9 mouse cellular contexts compared by ENCODE assay signal in genomic region chr6:87746849-87747248, GRCm38 (mm10). TPM values are rescaled to one million over a fixed set of nuclear protein-coding genes. Genes with fewer than 3 reads are reported as not detected.
A peak's percentile ranks its signal among the peaks of the same experiment; 100 is the strongest.
DNase-seq lines count a peak whose midpoint lies in the region; ATAC-seq and TF ChIP-seq lines count a peak whose summit lies in the region.
"Had no signal": no experiment of that assay in that cellular context is flagged by ENCODE, and none has a peak within 500 bp of the region (broad histone marks: within the 10 kb centered on the region; RNA-seq: fewer than 3 reads in every experiment).

No protein-coding gene starts in this region.

- DNase-seq in kidney, adult 11 months = peak; percentile 43
- peak; percentile 79 for DNase-seq in kidney, postnatal 10 days
- DNase-seq in lung, postnatal 25 days (ENCODE audit: low spot score) = peak; percentile 54
- no peak for DNase-seq in ovary, adult 18-20 months (ENCODE audit: low spot score)
- DNase-seq in midbrain, postnatal 0 days (ENCODE audit: low spot score) = no peak
- DNase-seq in midbrain, embryonic 10.5 days (ENCODE audit: low spot score) = no peak

- no peak overlapping the region for H3K4me2 ChIP-seq in kidney, embryonic 14.5 days (replicated peaks; ENCODE audit: low read depth, low read length)
- H3K4me2 ChIP-seq in midbrain, postnatal 0 days (ENCODE audit: low read depth, low read length, poor library complexity, severe bottlenecking) = no peak overlapping the region
- H3K4me2 ChIP-seq: neural tube, embryonic 15.5 days had no signal

- H3K9ac ChIP-seq in kidney, embryonic 14.5 days (ENCODE audit: low read depth, low read length) = no peak overlapping the region
- H3K9ac ChIP-seq in midbrain, postnatal 0 days (replicated peaks; ENCODE audit: low read length, poor library complexity, severe bottlenecking) = no peak overlapping the region
- H3K9ac ChIP-seq: neural tube, embryonic 15.5 days had no signal

- H3K27ac ChIP-seq in kidney, embryonic 14.5 days (ENCODE audit: low read depth, low read length) = no peak overlapping the region
- H3K27ac ChIP-seq in midbrain, postnatal 0 days (ENCODE audit: low read depth, low read length) = no peak overlapping the region
- H3K27ac ChIP-seq in midbrain, embryonic 10.5 days (replicated peaks) = no peak overlapping the region
- H3K27ac ChIP-seq: neural tube, embryonic 15.5 days had no signal

- no peak overlapping the region for H3K4me3 ChIP-seq in kidney, embryonic 14.5 days (ENCODE audit: low read length)
- H3K4me3 ChIP-seq in midbrain, postnatal 0 days (ENCODE audit: low read depth, low read length) = no peak overlapping the region
- no peak overlapping the region for H3K4me3 ChIP-seq in midbrain, embryonic 10.5 days
- H3K4me3 ChIP-seq: neural tube, embryonic 15.5 days had no signal

- TF ChIP-seq CTCF in midbrain, postnatal 0 days (IDR thresholded peaks at IDR 0.05) = no peak

- 74% methylated on average over 2 of the region's 2 CpGs for WGBS in kidney, embryonic 14.5 days
- WGBS in midbrain, postnatal 0 days = 73% methylated on average over 2 of the region's 2 CpGs
- WGBS in midbrain, embryonic 10.5 days = 81% methylated on average over 2 of the region's 2 CpGs

- H3K4me1 ChIP-seq in kidney, embryonic 14.5 days (ENCODE audit: control insufficient read depth, insufficient read depth, low read length) = no peaks in the 10 kb centered on the region; the same call in 1 of the 2 replicates
- H3K4me1 ChIP-seq in midbrain, postnatal 0 days (ENCODE audit: insufficient read depth, low read length) = no peaks in the 10 kb centered on the region
- H3K4me1 ChIP-seq in midbrain, embryonic 10.5 days = peaks cover 13% of the 10 kb centered on the region
- H3K4me1 ChIP-seq: neural tube, embryonic 15.5 days had no signal

- H3K9me3 ChIP-seq in kidney, embryonic 14.5 days (ENCODE audit: control insufficient read depth, low read length) = no peaks in the 10 kb centered on the region
- H3K9me3 ChIP-seq in midbrain, postnatal 0 days (ENCODE audit: low read length) = no peaks in the 10 kb centered on the region
- H3K9me3 ChIP-seq in midbrain, embryonic 10.5 days (replicated peaks) = no peaks in the 10 kb centered on the region
- H3K9me3 ChIP-seq: neural tube, embryonic 15.5 days had no signal

- no peaks in the 10 kb centered on the region for H3K27me3 ChIP-seq in kidney, embryonic 14.5 days (ENCODE audit: control insufficient read depth, insufficient read depth, low read length)
- no peaks in the 10 kb centered on the region for H3K27me3 ChIP-seq in midbrain, postnatal 0 days (ENCODE audit: insufficient read depth, low read length)
- no peaks in the 10 kb centered on the region for H3K27me3 ChIP-seq in midbrain, embryonic 10.5 days (ENCODE audit: low read depth, poor library complexity, severe bottlenecking)
- H3K27me3 ChIP-seq: neural tube, embryonic 15.5 days had no signal

- ATAC-seq in kidney, embryonic 14.5 days (ENCODE audit: low FRiP score, low TSS enrichment) = no peak
- ATAC-seq in erythroid progenitor cell, adult 5-6 weeks (replicated peaks; ENCODE audit: low FRiP score, poor library complexity, severe bottlenecking) = peak; percentile 86
- ATAC-seq in midbrain, postnatal 0 days (ENCODE audit: low FRiP score) = no peak

- no peaks in the 10 kb centered on the region for H3K36me3 ChIP-seq in kidney, embryonic 14.5 days (ENCODE audit: control insufficient read depth, insufficient read depth, low read length)
- 0 out of 2 replicates have a peak, but pooled peaks cover 5% of the 10 kb centered on the region for H3K36me3 ChIP-seq in midbrain, postnatal 0 days (ENCODE audit: insufficient read depth, low read length)
- H3K36me3 ChIP-seq in midbrain, embryonic 10.5 days = peaks cover 26% of the 10 kb centered on the region
- H3K36me3 ChIP-seq: neural tube, embryonic 15.5 days had no signal

RNA-seq across cellular contexts. Expression of gene Efcc1, which starts 16.2 kb away (rescaled TPM):
- polyA plus RNA-seq in kidney, embryonic 14.5 days (2014; fragmentation: Nextera tagmentation; extraction: Ambion mirVana) = 1.5 and 1.8 TPM in 2 replicates
- not detected in 2 replicates for total RNA-seq in erythroid progenitor cell, adult 5-6 weeks (2015; ENCODE audit: low replicate concordance)
- total RNA-seq in erythroid progenitor cell, adult 5-6 weeks (2017; ENCODE audit: low replicate concordance) = 0.08 TPM in 1 of 2 replicates, not detected in the other
- 6.6 and 15.8 TPM in 2 replicates for total RNA-seq in midbrain, postnatal 0 days (2014; rRNA removed)
- 8.7 and 11.2 TPM in 2 replicates for polyA plus RNA-seq in midbrain, postnatal 0 days (2015; fragmentation: Nextera tagmentation; extraction: Ambion mirVana)
- 5.4 and 7.2 TPM in 2 replicates for polyA plus RNA-seq in midbrain, embryonic 10.5 days (2016; fragmentation: Nextera tagmentation; extraction: Ambion mirVana)

RNA-seq across cellular contexts. Expression of gene Gp9, which starts 31.0 kb away (rescaled TPM):
- polyA plus RNA-seq in kidney, embryonic 14.5 days (2014; fragmentation: Nextera tagmentation; extraction: Ambion mirVana) = 1.7 and 2.5 TPM in 2 replicates
- 32.4 and 58.3 TPM in 2 replicates for total RNA-seq in erythroid progenitor cell, adult 5-6 weeks (2015; ENCODE audit: low replicate concordance)
- 11.4 and 18.4 TPM in 2 replicates for total RNA-seq in erythroid progenitor cell, adult 5-6 weeks (2017; ENCODE audit: low replicate concordance)
- 1.7 TPM in 1 of 2 replicates, not detected in the other for total RNA-seq in midbrain, postnatal 0 days (2014; rRNA removed)
- not detected in 2 replicates for polyA plus RNA-seq in midbrain, postnatal 0 days (2015; fragmentation: Nextera tagmentation; extraction: Ambion mirVana)
- 2.8 and 3.4 TPM in 2 replicates for polyA plus RNA-seq in midbrain, embryonic 10.5 days (2016; fragmentation: Nextera tagmentation; extraction: Ambion mirVana)

Comparison
In these comparisons a context has a peak if more than half of its experiments do, and no peak if none do; other contexts are left out.
1. DNase-seq: peak in kidney, adult 11 months (single experiment), kidney, postnatal 10 days (single experiment) and lung, postnatal 25 days (single experiment); none in ovary, adult 18-20 months (single experiment), midbrain, postnatal 0 days (single experiment) and midbrain, embryonic 10.5 days (single experiment).